Mouse (Mus musculus) cortical plate, adult 2 months (tissue): ENCODE measurements around the gene Cpb2.

Experiments
- CTCF ChIP-seq: fragments of 200-500 bp; IDR thresholded peaks from 2 replicates; pipeline ENCODE4 v1.5.1; 2011; ENCODE audit warnings: mild to moderate bottlenecking, control low read depth, low read length; ENCODE audit not compliant: insufficient read depth; ENCODE audit errors: extremely low read depth
- POLR2A ChIP-seq: fragments of 200-500 bp; IDR thresholded peaks from 2 replicates; pipeline ENCODE4 v1.6.1; 2011; ENCODE audit warnings: mild to moderate bottlenecking, low read length, control low read depth; ENCODE audit not compliant: insufficient read depth; ENCODE audit errors: extremely low read depth

DNA sequence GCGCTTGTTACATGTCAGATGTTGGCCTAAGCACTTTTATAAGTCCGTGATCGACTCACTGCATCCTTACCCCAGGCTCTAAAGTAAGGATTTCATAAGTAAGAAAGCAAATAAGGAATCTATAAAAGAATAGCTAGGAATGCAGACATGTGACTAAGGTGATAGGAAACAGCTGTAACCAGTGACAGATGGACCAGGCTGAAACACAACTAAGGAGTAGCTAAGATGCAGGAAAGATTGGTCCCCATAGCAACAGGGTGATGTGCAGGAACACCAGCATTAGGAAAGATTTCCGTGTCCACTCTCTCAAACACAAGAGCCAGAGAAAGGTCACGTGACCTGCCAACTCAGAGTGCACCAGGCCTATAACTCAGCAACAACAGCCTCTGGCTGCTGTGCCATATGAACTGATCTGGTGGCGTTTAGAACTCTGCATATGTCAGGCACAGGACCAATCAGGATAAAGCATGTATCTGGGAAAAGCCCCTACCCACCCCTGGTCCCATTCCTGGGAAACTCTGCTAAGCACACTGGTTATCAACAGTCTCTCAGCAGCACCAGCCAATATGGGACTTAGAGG lies 33.4 kb upstream of the Cpb2 start:
- TF ChIP-seq POLR2A (no peak), CTCF (no peak)
